Mouse (Mus musculus) E14TG2a.4 (cell line): ENCODE measurements around the gene Acy3.

ENCODE experiments used
- CTCF ChIP-seq: conservative IDR thresholded peaks from 2 replicates; pipeline ENCODE4 v1.5.1; 2014; ENCODE audit warnings: low read length
- NANOG ChIP-seq: IDR thresholded peaks from 2 replicates; pipeline ENCODE4 v1.6.1; 2014; ENCODE audit warnings: borderline replicate concordance, low read length, mixed read lengths

- no peak for TF ChIP-seq CTCF
- no peak for TF ChIP-seq NANOG
These were observed 22.3 kb upstream of the Acy3 start for GRCm38 (mm10) chr19:3964030-3964429.
